Mouse (Mus musculus) liver, adult 10 weeks (tissue): ENCODE results near the gene Hacd2. TPM values are rescaled to one million over a fixed set of nuclear protein-coding genes. Genes with fewer than 3 reads are reported as not detected.

Experiments used
- polyA plus RNA-seq: library from polyadenylated mRNA; stranded (reverse); fragments of 350-450 nt; fragmentation: Illumina TruSeq; extraction: RNeasy Lipid Tissue Mini Kit (QIAGEN cat#74804); gene quantifications from one replicate; pipeline ENCODE4 v1.2.3, GENCODE M21; 2014; ENCODE audit warnings: low read depth, low replicate concordance

Hacd2 gene
- polyA plus RNA-seq = 204 TPM

GRCm38 (mm10) chr16:35022242-35023137, at the start of gene Hacd2:
Gene Hacd2 (plus strand): TSS chr16:35022428.

GRCm38 (mm10) chr16:35154641-35155390, 132.6 kb downstream of the Hacd2 start, which contains the start of gene Adcy5:
Gene Adcy5 (plus strand): TSS chr16:35154877.

Other genes starting within 250 kb of the Hacd2 start
- gene Adcy5, start 132.4 kb downstream of the Hacd2 start, polyA plus RNA-seq = 0.16 TPM